Mouse (Mus musculus) lung, embryonic 16.5 days (tissue): ENCODE results near the gene A930009A15Rik. TPM values are rescaled to one million over a fixed set of nuclear protein-coding genes. Genes with fewer than 3 reads are reported as not detected.

Experiments used
- ATAC-seq: fragments of 200-750 bp; cut with Nextera tagmentation; 2 replicates; pipeline ENCODE4 v1.8.0; 2017; ENCODE audit warnings: low read depth, mild to moderate bottlenecking, moderate library complexity
- H3K27ac ChIP-seq: fragments of 300-500 bp; sonication (generic); 2 replicates; pipeline ENCODE4 v1.5.1; 2014; ENCODE audit warnings: mild to moderate bottlenecking, control low read depth, low read length
- H3K27me3 ChIP-seq: fragments of 300-500 bp; sonication (generic); 2 replicates; pipeline ENCODE4 v1.6.1; 2014; ENCODE audit warnings: low read depth, low read length, mixed read lengths; ENCODE audit not compliant: control insufficient read depth, insufficient read depth
- H3K36me3 ChIP-seq: fragments of 300-500 bp; sonication (generic); 2 replicates; pipeline ENCODE4 v1.6.1; 2014; ENCODE audit warnings: low read length; ENCODE audit not compliant: control insufficient read depth, insufficient read depth
- H3K4me1 ChIP-seq: fragments of 300-500 bp; sonication (generic); replicated peaks from 2 replicates; pipeline ENCODE4 v1.6.1; 2014; ENCODE audit warnings: low read length, mixed read lengths; ENCODE audit not compliant: control insufficient read depth, insufficient read depth
- H3K4me2 ChIP-seq: fragments of 300-500 bp; sonication (generic); 2 replicates; pipeline ENCODE4 v1.6.1; 2014; ENCODE audit warnings: low read depth, low read length, control low read depth
- H3K4me3 ChIP-seq: fragments of 300-500 bp; sonication (generic); 2 replicates; pipeline ENCODE4 v1.5.1; 2014; ENCODE audit warnings: mild to moderate bottlenecking, low read length, control low read depth
- H3K9ac ChIP-seq: fragments of 300-500 bp; sonication (generic); 2 replicates; pipeline ENCODE4 v1.6.1; 2014; ENCODE audit warnings: low read length, control low read depth
- H3K9me3 ChIP-seq: fragments of 300-500 bp; sonication (generic); 2 replicates; pipeline ENCODE4 v1.6.1; 2016; ENCODE audit warnings: low read length; ENCODE audit not compliant: control insufficient read depth
- whole genome bisulfite sequencing: fragments of 180-500 bp; shearing (Covaris S2); extraction: QIAGEN DNeasy Blood & Tissue Kit; methylation state at CpG from one replicate; pipeline ENCODE4 v1.1.7; 2014; 5-methylcytosine and 5-hydroxymethylcytosine counted together
- polyA plus RNA-seq: library from polyadenylated mRNA; unstranded; fragments of >200 nt; fragmentation: Nextera tagmentation; extraction: Ambion mirVana; gene quantifications from 2 replicates; pipeline ENCODE4 v1.2.1, GENCODE M21; 2015

A930009A15Rik gene
- not detected in 2 replicates for polyA plus RNA-seq

GRCm38 (mm10) chr10:115569712-115570491 lies at the start of gene A930009A15Rik:
A930009A15Rik (plus strand) TSS chr10:115569986.
- Histone ChIP-seq H3K4me1 (no peaks in the 10 kb centered on the region), H3K9ac (no peak within 1 kb of the TSS), H3K27me3 (no peaks in the 10 kb centered on the region), H3K9me3 (no peaks in the 10 kb centered on the region), H3K27ac (no peak within 1 kb of the TSS), H3K4me2 (no peak within 1 kb of the TSS), H3K4me3 (no peak within 1 kb of the TSS), H3K36me3 (no peaks in the 10 kb centered on the region)
- ATAC-seq, result no peak
- 79% methylated on average over 15 of the region's 15 CpGs for WGBS

- 75% methylated on average over 17 of the region's 17 CpGs for WGBS
- no peak overlapping the region for H3K4me2 ChIP-seq
- no peak overlapping the region for H3K27ac ChIP-seq
- no peaks in the 10 kb centered on the region for H3K36me3 ChIP-seq
- no peaks in the 10 kb centered on the region for H3K4me1 ChIP-seq
- H3K9me3 ChIP-seq, result no peaks in the 10 kb centered on the region
- no peak overlapping the region for H3K4me3 ChIP-seq
- no peak overlapping the region for H3K9ac ChIP-seq
- H3K27me3 ChIP-seq, result no peaks in the 10 kb centered on the region
- ATAC-seq, result no peak
Observed at GRCm38 (mm10) chr10:115520200-115521080, 49.3 kb upstream of the A930009A15Rik start.

DNA sequence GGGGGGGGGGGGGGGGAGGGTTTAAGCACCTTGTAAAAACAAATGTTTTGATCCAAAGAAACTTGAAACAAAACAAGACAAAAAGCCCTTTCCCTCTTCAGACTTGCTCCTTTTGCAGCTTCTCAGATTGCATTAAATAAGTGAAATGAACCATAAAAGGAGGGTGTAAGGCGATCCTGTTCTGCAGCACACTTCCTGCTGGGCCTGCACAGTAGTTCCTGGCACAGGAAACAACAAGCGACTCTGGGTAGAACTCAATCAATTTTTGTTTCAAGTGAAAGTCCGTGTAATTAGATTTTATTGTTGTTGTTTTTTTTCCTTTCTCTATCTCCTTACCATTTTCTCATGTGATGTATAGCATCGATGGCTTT lies 48.7 kb upstream of the A930009A15Rik start:
- no peak overlapping the region for H3K27ac ChIP-seq

DNA sequence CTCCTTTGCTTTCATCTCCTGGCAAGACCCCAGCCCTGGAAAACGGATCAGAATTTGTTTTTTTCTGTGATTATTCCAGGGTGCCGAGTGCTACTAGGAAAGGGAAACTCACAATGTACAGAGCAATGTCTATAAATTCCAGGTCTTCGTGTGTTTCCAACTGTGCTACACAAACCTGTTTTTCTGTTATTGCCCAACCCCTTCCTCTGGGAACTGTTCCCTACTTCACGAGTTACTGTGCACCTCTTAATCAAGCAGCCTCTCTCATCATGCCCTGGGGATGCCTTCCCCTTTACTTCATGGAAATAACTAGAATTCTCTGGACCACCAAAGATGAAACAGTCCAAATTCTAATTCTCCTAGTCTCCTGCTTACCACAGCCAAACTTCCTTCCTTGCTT lies 40.9 kb upstream of the A930009A15Rik start:
- H3K4me3 ChIP-seq, result no peak overlapping the region
- no peaks in the 10 kb centered on the region for H3K9me3 ChIP-seq
- no peaks in the 10 kb centered on the region for H3K36me3 ChIP-seq
- no peaks in the 10 kb centered on the region for H3K4me1 ChIP-seq
- no peak for ATAC-seq
- WGBS, result 46% methylated on average over 4 of the region's 4 CpGs
- no peaks in the 10 kb centered on the region for H3K27me3 ChIP-seq
- H3K9ac ChIP-seq, result no peak overlapping the region
- no peak overlapping the region for H3K27ac ChIP-seq
- H3K4me2 ChIP-seq, result no peak overlapping the region

More for the DNA sequence above, 48.7 kb upstream of the A930009A15Rik start:
- no peaks in the 10 kb centered on the region for H3K4me1 ChIP-seq
- H3K27me3 ChIP-seq, result no peaks in the 10 kb centered on the region
- no peak overlapping the region for H3K4me2 ChIP-seq
- no peak for ATAC-seq
- no peak overlapping the region for H3K9ac ChIP-seq
- no peaks in the 10 kb centered on the region for H3K9me3 ChIP-seq
- 58% methylated on average over 4 of the region's 4 CpGs for WGBS
- H3K36me3 ChIP-seq, result no peaks in the 10 kb centered on the region
- H3K4me3 ChIP-seq, result no peak overlapping the region

DNA sequence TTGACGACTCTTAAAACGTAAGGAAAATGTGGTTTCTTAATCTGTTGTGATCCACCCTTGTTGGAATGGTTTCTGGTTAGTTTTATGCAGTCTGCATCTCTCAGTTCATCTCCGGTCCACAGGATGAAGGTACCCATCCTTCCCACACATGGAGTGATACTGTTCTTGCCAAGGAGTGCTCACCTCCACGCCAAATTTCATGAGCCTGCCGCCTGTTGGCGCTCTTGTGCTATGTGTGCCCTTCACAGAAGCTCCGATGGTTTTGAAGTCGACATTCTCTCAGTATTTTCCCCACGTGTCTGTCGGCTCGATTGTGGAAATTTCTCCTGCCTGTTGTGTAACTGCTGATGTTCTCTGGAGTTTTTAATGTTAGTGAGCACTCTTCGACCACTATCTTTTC lies 40.0 kb upstream of the A930009A15Rik start:
- 82% methylated on average over 12 of the region's 12 CpGs for WGBS

GRCm38 (mm10) chr10:115530746-115531145 lies 39.0 kb upstream of the A930009A15Rik start:
- no peak overlapping the region for H3K4me2 ChIP-seq
- 3% methylated on average over 2 of the region's 2 CpGs for WGBS
- no peak for ATAC-seq

More for the DNA sequence above, 40.0 kb upstream of the A930009A15Rik start:
- Histone ChIP-seq H3K27me3 (no peaks in the 10 kb centered on the region), H3K36me3 (no peaks in the 10 kb centered on the region), H3K4me1 (no peaks in the 10 kb centered on the region), H3K4me3 (no peak overlapping the region), H3K9me3 (no peaks in the 10 kb centered on the region), H3K9ac (no peak overlapping the region), H3K4me2 (no peak overlapping the region), H3K27ac (no peak overlapping the region)
- no peak for ATAC-seq

DNA sequence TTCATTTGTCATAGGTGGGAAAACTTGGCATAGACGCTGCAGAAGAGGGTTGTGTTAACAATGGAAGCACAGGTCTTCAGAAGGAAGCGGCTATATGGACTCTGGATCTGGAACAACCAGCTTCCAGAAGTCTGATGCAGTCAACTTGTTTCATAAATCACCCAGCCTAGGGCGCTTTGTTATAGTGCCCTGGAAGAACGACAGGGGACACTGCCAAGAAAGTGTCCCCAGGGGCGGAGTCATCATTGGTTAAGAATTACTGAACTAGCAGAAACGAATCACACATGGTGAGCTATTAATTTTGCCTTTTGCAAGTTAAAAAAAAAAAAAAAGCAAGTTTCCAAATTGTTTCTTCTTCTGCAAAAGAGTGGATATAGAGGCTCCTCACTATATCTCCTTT lies 26.9 kb upstream of the A930009A15Rik start:
- no peaks in the 10 kb centered on the region for H3K4me1 ChIP-seq
- no peak for ATAC-seq
- no peak overlapping the region for H3K4me3 ChIP-seq

More at GRCm38 (mm10) chr10:115530746-115531145, 39.0 kb upstream of the A930009A15Rik start:
- Histone ChIP-seq H3K4me1 (no peaks in the 10 kb centered on the region), H3K27ac (no peak overlapping the region), H3K9ac (no peak overlapping the region), H3K36me3 (no peaks in the 10 kb centered on the region), H3K27me3 (no peaks in the 10 kb centered on the region), H3K9me3 (no peaks in the 10 kb centered on the region), H3K4me3 (no peak overlapping the region)

DNA sequence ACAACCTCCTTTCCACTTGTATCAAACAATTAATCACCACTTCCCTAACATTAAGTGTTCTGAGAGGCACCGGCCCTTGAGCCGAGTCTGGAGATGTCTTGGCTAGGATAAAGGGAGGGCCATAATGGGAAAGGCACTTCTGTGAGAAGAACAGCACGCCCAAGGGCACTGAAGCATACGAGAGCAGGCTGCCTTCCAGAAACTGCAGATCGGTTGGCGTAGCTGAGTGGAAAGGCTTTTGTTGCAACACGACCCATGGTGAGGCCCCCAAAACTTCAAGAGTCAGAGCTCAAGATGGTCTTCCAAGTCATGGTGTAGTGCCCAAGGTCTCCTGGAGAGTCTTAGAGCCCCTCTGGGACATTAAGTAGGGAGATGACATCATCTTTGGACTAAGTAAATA lies 19.5 kb upstream of the A930009A15Rik start:
- no peaks in the 10 kb centered on the region for H3K9me3 ChIP-seq
- H3K27me3 ChIP-seq, result no peaks in the 10 kb centered on the region
- H3K4me2 ChIP-seq, result no peak overlapping the region
- H3K4me1 ChIP-seq, result no peaks in the 10 kb centered on the region
- no peak for ATAC-seq
- no peak overlapping the region for H3K27ac ChIP-seq
- no peak overlapping the region for H3K4me3 ChIP-seq
- WGBS, result 64% methylated on average over 7 of the region's 7 CpGs
- no peak overlapping the region for H3K9ac ChIP-seq
- H3K36me3 ChIP-seq, result no peaks in the 10 kb centered on the region

More for the DNA sequence above, 26.9 kb upstream of the A930009A15Rik start:
- H3K4me2 ChIP-seq, result no peak overlapping the region
- no peaks in the 10 kb centered on the region for H3K9me3 ChIP-seq
- no peaks in the 10 kb centered on the region for H3K27me3 ChIP-seq
- WGBS, result 57% methylated on average over 6 of the region's 6 CpGs
- H3K36me3 ChIP-seq, result no peaks in the 10 kb centered on the region
- no peak overlapping the region for H3K27ac ChIP-seq
- no peak overlapping the region for H3K9ac ChIP-seq

GRCm38 (mm10) chr10:115551069-115551468 lies 18.7 kb upstream of the A930009A15Rik start:
- no peaks in the 10 kb centered on the region for H3K36me3 ChIP-seq
- H3K9me3 ChIP-seq, result no peaks in the 10 kb centered on the region
- WGBS, result 72% methylated on average over 3 of the region's 3 CpGs
- ATAC-seq, result no peak
- no peaks in the 10 kb centered on the region for H3K27me3 ChIP-seq
- H3K4me2 ChIP-seq, result no peak overlapping the region
- H3K4me1 ChIP-seq, result no peaks in the 10 kb centered on the region
- H3K4me3 ChIP-seq, result no peak overlapping the region
- H3K9ac ChIP-seq, result no peak overlapping the region
- H3K27ac ChIP-seq, result no peak overlapping the region
